Mouse (Mus musculus) liver (tissue): ENCODE measurements around the gene Lin28b.

ENCODE experiments used
- DNase-seq: peaks from one replicate; pipeline ENCODE4 v3.0.0-alpha.2; 2020; ENCODE audit warnings: mixed read lengths

Lin28b gene

DNA sequence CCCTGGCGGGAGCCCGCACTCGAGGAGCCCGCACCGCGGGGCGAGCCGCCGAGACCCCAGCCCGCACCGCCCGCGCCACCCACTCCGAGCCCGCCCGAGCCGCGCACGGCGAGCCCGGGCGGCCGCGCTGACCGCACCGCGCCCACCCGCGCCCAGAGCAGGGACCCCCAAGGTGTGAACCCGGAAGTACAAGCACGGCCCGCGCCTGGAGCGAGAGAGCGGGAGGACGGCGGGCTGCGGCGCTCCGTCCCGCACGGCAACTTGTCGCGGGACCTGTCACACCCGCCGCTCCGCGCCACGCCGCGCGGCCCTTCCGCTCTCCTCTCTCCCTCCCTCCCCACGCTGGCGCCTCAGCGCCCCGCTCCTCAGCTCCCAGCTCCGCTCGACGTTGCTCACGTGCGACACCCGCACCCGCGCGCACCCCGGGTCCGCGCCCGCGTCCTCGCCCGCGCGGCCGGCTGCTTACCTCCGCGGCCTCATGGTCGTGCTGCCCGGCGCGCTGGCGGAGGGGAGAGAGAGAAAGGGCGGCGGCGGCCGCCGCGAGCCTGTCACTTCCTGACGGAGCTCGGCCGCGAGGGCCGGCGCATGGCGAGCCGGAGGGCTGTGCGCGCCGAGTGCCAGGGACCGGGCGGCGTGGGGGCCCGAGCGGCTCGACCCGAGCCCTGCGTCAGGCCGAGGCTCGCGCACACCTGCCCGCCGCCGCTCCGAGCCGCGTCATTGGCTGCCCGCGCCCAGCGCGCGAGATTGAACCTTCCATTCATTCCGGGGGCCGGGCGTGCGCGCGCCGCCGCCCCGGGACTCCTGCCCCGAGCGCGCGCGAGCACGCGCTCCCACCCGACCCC, at the start of gene Lin28b:
Gene Lin28b, minus strand, starts transcription at position 635 of the 842 bp plus-strand sequence.
- DNase-seq = peak; percentile 80

DNA sequence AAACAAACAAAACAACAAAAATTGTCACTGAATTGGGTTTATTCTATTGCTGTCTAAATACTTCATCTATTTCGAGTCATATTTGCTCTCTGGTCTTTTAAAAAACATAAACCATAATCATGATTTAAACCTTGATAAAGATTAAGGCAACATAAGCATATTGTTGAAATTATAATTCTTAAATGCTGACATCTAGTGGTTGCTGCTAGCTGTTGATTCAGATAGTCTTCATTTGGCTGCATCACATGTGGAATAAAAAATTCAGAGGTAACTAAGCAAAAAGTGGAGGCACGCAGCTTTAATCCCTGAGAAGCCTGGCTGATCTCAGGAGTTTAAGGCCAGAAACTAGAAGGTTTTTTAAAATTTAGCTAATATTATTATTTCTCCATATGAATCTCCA, 25.6 kb upstream of the Lin28b start:
- DNase-seq = no peak

DNA sequence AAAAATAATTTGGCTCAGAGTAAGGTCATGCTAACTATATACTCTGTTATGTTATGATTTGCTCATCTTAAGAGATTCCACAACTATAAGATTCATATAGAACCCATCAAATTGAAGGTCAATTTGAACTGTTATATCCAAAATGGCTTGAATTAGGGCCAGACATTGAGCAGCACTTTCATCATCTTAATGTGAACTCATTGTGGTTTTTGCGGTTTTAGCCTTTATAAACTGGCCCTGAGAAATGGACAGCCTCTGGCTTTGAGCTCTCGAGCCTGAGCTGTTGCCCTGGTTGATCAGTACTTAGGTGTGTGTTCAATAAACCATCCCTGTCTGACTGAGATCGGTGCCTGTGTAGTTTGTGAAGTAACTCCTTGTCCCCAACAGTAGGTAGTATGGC, 24.5 kb upstream of the Lin28b start:
- no peak for DNase-seq

DNA sequence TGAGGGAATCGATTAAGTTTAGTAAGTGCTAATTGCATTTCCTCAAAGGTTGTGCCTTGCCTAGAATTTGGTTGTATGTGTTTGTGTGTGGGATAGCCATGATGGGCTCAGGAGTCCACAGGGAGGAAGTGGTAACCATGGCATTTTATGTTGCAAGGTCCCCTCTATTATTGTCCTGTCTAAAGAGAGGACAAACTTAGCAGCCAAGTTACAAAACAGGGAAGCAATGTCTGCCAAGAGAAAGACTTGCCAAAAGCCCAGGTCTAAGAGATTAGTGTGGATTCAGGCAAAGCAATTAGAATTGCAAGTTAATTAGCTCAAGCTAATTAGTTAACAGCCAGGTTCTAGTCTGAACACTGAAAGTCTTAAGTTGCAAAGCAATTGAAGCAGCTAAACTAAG, 14.1 kb upstream of the Lin28b start:
- DNase-seq = no peak

DNA sequence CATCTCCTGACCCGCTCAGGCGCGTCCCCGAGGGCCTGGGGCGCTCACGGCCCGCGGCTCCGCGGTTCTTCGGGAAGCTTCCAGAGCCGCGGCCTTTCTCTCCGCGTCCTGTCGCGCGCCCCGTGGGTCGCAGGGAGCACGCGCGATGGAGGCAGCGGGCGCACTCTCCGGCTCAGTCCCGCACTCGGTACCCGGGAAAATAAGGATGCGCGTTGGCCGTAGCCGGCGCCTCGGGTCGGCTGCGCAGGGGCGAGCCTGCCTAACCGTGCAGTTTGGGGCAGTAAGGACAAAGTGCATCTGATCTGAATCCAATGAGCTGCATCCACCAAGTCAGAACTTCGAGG, 380 bp upstream of the Lin28b start:
- no peak for DNase-seq

- peak; percentile 73 for DNase-seq
Observed at GRCm38 (mm10) chr10:45485226-45485760, 902 bp downstream of the Lin28b start.

GRCm38 (mm10) chr10:45483210-45483609, 3.0 kb downstream of the Lin28b start:
- DNase-seq = no peak

DNA sequence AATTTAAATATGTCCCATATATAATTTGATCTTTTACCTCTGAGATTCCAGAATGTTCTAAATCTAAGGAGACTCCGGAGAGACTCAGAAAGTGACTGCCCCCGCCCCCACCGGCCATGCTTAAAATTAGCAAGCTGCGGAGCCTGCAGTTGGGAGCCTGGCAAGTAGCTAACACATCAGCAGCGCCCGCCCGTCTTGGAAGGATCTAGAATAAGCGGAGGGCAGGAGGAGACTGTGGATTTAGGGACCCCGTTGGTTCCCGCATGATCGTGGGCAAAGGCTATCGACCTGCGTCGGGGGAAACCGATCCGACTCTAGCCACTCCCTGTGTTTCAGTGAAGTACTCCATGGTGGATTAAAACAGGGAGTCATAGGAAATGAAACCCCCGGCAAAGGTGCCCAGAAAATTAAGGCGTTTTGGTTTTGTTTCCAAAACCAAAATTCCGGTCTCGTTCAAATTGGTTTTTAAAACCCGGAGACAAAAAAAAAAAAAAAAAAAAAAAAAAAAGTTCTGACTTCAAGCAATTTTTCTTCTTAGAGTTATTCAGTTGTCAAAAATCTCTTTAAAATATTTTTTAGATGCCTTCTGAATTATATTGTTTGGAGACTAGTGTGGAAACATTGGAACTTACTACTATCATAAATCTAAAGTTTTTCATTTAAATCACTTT, 12.4 kb downstream of the Lin28b start:
- peak; percentile 57 for DNase-seq

DNA sequence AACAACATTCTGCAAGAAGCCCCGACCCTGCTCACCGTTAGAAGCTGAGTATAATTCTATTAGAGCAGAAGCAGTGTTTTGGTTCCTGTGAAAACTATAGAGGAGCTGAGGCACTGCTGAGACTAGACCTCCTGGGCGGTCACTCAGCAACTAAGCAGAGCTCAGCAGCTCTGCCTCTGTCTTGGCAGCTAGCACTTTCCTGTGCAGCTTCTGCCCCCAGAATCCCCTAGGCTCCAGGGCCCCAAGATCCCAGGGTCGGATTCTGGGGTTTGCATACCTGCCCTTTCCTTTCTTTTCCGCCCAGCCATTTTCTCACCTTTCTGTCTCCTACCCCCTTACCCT, 13.1 kb downstream of the Lin28b start:
- DNase-seq = no peak

GRCm38 (mm10) chr10:45472431-45473142, 13.6 kb downstream of the Lin28b start:
- no peak for DNase-seq

GRCm38 (mm10) chr10:45471321-45471720, 14.9 kb downstream of the Lin28b start:
- no peak for DNase-seq

DNA sequence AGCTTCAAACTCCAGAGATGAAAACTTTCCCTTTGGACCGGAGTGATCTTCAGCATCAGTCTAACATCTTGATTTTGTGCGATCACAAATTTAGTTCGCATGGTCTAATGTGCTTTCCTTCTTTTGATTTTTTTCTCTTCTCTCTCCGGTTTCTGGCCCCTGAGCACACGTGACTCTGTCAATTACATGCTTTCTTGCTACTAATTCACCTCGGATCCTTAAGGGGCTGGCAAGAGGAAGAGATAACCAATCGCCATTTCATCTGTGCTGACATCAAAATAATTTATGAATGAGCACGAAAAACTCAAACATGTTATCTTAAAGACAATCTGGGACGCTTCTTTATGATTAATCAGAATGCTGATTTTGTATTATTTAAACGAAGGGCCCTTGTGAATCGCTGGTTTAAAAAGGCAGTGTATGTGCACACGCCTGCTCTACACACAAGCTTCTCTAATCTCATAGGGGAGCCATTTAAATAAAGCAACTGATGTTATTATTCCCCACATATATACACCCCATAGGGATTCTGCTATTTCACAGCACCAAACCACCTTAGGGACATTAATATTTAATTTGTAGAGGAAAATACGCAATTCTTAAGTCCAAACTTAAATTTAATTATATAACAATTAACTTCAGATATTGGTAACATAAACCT, 16.0 kb downstream of the Lin28b start:
- DNase-seq = no peak

- peak; percentile 25 for DNase-seq
Observed at GRCm38 (mm10) chr10:45469027-45469996, 16.9 kb downstream of the Lin28b start.

GRCm38 (mm10) chr10:45468180-45468915, 17.8 kb downstream of the Lin28b start:
- no peak for DNase-seq

DNA sequence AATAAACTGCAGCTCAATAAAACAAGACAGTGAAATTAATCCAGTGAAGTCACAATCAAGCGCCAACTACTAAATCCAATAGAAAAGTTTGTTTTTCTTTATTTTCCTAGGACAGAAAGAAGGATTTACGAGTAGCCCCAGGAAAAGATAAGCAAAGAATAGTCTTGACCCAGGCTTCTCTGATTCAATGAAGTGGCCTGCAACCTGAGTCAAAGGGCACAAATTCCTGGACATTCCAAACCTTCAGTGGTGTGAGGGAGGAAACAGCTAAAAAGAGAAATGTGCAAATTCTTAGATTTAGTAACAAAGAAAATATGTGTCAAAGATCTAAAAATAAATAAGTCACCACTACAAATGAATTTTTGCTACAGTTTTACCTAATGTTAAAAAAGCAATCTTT, 27.6 kb downstream of the Lin28b start:
- no peak for DNase-seq

DNA sequence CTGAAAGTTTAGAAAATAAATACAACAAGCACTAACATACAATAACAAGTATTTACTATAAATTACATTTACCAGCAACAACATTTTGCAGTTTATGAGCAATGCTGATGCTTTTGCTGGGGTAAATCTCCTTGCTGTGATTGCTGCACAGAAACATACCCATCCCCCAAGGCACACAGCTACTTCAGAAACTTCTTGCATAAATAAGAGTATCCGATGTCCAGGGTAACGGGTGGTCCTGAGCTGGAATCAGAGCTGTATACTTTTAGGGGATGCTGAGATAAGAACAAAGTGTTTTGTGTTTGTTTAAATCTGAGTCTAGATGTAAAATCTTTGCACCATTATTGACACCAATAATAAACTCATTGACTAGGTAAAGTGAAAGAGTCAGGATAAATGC, 28.1 kb downstream of the Lin28b start:
- no peak for DNase-seq

DNA sequence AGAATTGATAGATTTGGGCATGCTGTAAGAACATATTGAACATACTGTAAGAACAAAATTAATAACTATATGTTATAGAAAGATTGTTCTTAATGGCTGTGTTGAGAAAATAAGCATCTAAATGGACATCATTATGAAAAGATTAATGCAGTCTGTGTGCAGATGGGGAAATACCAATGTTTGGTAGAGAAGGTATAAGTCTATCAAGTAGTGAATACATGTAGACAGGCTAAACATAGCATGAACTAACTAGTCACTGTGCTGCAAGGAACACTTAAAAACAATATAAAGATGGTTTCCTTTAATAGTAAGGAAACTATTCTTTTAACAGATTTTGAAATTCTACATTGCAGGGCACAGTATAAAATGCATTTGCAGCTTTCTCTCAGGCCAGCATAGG, 39.6 kb downstream of the Lin28b start:
- DNase-seq = no peak

- no peak for DNase-seq
Observed at GRCm38 (mm10) chr10:45446215-45446614, 40.0 kb downstream of the Lin28b start.

DNA sequence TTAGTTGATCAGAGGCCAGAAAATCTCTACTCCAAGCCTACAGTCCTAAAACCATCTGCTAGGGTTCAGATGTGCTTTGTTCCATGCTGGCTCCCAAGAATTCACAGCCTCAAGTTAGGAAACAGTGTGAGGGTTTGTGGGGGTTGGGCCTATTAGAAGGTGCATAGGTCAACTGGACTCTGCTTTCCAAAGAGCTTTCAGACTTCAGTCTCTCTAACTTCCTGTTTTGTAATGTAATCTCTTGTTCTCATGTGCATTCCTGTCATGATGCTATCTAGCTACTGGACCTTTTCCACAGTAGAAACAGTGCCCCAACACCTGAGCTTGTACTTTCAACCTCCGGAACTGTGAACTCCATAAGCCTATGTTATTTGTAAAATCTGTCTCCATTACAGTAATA, 63.8 kb downstream of the Lin28b start:
- no peak for DNase-seq

DNA sequence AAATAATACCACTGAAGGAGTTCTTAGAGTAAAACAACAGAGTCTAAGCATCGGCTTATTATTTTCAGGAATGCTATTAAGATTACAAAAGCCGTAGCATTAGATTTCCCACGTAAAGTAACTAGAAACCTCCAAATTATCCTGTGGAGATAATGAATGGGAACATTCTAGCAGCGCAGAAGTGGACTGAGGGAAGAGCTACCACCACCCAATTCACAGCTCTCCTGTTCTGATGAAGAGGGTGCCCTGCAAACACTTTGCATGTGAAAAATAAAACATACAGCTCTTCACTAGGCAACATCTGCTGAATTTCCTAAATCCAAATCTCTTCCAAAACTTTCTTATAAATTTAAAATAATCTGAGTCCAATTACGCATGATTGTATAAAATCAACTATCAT, 74.1 kb downstream of the Lin28b start:
- no peak for DNase-seq

DNA sequence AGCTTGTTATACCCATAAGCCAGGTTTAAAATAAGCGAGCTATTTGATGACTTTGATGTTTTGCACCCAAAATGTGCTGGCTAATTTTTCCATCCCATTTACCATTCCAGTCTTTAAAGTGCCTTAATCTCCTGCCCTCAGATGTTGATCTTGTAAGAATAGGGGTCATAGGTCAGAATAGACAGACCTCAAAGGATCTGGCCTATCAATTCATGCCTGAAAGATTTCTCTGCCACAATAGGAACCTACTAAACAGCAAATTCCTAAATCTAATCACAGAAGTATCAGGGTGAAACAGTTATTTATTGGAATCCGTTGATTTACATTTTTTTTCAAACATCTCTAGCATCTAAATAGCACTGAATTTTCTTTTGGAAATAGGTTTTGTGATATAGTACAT, 74.5 kb downstream of the Lin28b start:
- no peak for DNase-seq
